Mouse (Mus musculus) heart, embryonic 13.5 days (tissue): Measurements from ENCODE around the gene March7. TPM values are rescaled to one million over a fixed set of nuclear protein-coding genes. Genes with fewer than 3 reads are reported as not detected.

ENCODE experiments used
- ATAC-seq: fragments of 200-750 bp; cut with Nextera tagmentation; 2 replicates; pipeline ENCODE4 v1.8.0; 2017; ENCODE audit warnings: moderate TSS enrichment; ENCODE audit not compliant: insufficient number of reproducible peaks, low FRiP score, low TSS enrichment; ENCODE audit errors: extremely low read depth
- H3K27ac ChIP-seq: fragments of 300-500 bp; sonication (generic); replicated peaks from 2 replicates; pipeline ENCODE4 v1.5.1; 2015; ENCODE audit warnings: moderate library complexity, mild to moderate bottlenecking, inconsistent platforms
- H3K27me3 ChIP-seq: fragments of 300-500 bp; sonication (generic); replicated peaks from 2 replicates; pipeline ENCODE4 v1.6.1; 2015; ENCODE audit warnings: mild to moderate bottlenecking, inconsistent platforms
- H3K36me3 ChIP-seq: fragments of 300-500 bp; sonication (generic); 2 replicates; pipeline ENCODE4 v1.6.1; 2015; ENCODE audit warnings: mild to moderate bottlenecking, inconsistent platforms
- H3K4me1 ChIP-seq: fragments of 300-500 bp; sonication (generic); 2 replicates; pipeline ENCODE4 v1.6.1; 2015; ENCODE audit warnings: inconsistent platforms
- H3K4me2 ChIP-seq: fragments of 300-500 bp; sonication (generic); 2 replicates; pipeline ENCODE4 v1.6.1; 2015; ENCODE audit warnings: inconsistent platforms, mild to moderate bottlenecking, moderate library complexity
- H3K4me3 ChIP-seq: fragments of 300-500 bp; sonication (generic); 2 replicates; pipeline ENCODE4 v1.5.1; 2015; ENCODE audit warnings: moderate library complexity, mild to moderate bottlenecking, inconsistent platforms
- H3K9ac ChIP-seq: fragments of 300-500 bp; sonication (generic); 2 replicates; pipeline ENCODE4 v1.6.1; 2015; ENCODE audit warnings: inconsistent platforms, mild to moderate bottlenecking, moderate library complexity
- H3K9me3 ChIP-seq: fragments of 300-500 bp; sonication (generic); 2 replicates; pipeline ENCODE4 v1.6.1; 2016; ENCODE audit warnings: inconsistent platforms
- WGBS: fragments of 180-500 bp; shearing (Covaris S2); methylation state at CpG from one replicate; pipeline ENCODE4 v1.1.7; 2015; ENCODE audit warnings: mixed read lengths; 5-methylcytosine and 5-hydroxymethylcytosine counted together
- polyA plus RNA-seq: library from polyadenylated mRNA; unstranded; fragments of >200 nt; fragmentation: Nextera tagmentation; extraction: Ambion mirVana; gene quantifications from 2 replicates; pipeline ENCODE4 v1.2.1, GENCODE M21; 2015

March7 gene
- polyA plus RNA-seq, 1 experiment from 2014 or later: 49.3 TPM

GRCm38 (mm10) chr2:60181696-60182095 is 28.0 kb upstream of the March7 start:
- no peak for ATAC-seq
- Histone ChIP-seq H3K9me3 (no peaks in the 10 kb centered on the region), H3K36me3 (no peaks in the 10 kb centered on the region), H3K4me2 (no peak overlapping the region), H3K27me3 (no peaks in the 10 kb centered on the region), H3K4me3 (no peak overlapping the region), H3K27ac (no peak overlapping the region), H3K9ac (no peak overlapping the region), H3K4me1 (no peaks in the 10 kb centered on the region)
- WGBS: 46% methylated on average over 2 of the region's 2 CpGs

GRCm38 (mm10) chr2:60196841-60197240 is 12.8 kb upstream of the March7 start:
- WGBS: 59% methylated on average over 1 of the region's 1 CpGs
- Histone ChIP-seq H3K4me3 (no peak overlapping the region), H3K9me3 (no peaks in the 10 kb centered on the region), H3K9ac (no peak overlapping the region), H3K4me1 (no peaks in the 10 kb centered on the region), H3K27me3 (no peaks in the 10 kb centered on the region), H3K4me2 (no peak overlapping the region), H3K27ac (no peak overlapping the region), H3K36me3 (no peaks in the 10 kb centered on the region)
- ATAC-seq: no peak

- WGBS: 91% methylated on average over 5 of the region's 5 CpGs
- no peak overlapping the region for H3K4me3 ChIP-seq
- no peaks in the 10 kb centered on the region; the same call in 1 of the 2 replicates for H3K4me1 ChIP-seq
Measured at GRCm38 (mm10) chr2:60200051-60200562, 9.6 kb upstream of the March7 start.

GRCm38 (mm10) chr2:60200667-60201066 is 9.0 kb upstream of the March7 start:
- H3K27ac ChIP-seq: no peak overlapping the region
- H3K9me3 ChIP-seq: no peaks in the 10 kb centered on the region
- no peaks in the 10 kb centered on the region for H3K27me3 ChIP-seq
- peaks cover 11% of the 10 kb centered on the region for H3K36me3 ChIP-seq
- ATAC-seq: no peak
- no peak overlapping the region for H3K4me2 ChIP-seq
- H3K4me3 ChIP-seq: no peak overlapping the region
- no peak overlapping the region for H3K9ac ChIP-seq
- WGBS: 65% methylated on average over 8 of the region's 8 CpGs
- no peaks in the 10 kb centered on the region; the same call in 1 of the 2 replicates for H3K4me1 ChIP-seq

More at GRCm38 (mm10) chr2:60200051-60200562, 9.6 kb upstream of the March7 start:
- Histone ChIP-seq H3K4me2 (no peak overlapping the region), H3K9me3 (no peaks in the 10 kb centered on the region), H3K36me3 (peaks cover 5% of the 10 kb centered on the region), H3K27ac (no peak overlapping the region), H3K27me3 (no peaks in the 10 kb centered on the region), H3K9ac (no peak overlapping the region)
- no peak for ATAC-seq

GRCm38 (mm10) chr2:60202900-60203530 is 6.7 kb upstream of the March7 start:
- no peak overlapping the region for H3K9ac ChIP-seq
- WGBS: 80% methylated on average over 8 of the region's 8 CpGs
- no peaks in the 10 kb centered on the region for H3K27me3 ChIP-seq
- peaks cover 18% of the 10 kb centered on the region for H3K36me3 ChIP-seq
- H3K9me3 ChIP-seq: no peaks in the 10 kb centered on the region
- no peak overlapping the region for H3K4me2 ChIP-seq
- peaks cover 5% of the 10 kb centered on the region for H3K4me1 ChIP-seq
- no peak for ATAC-seq
- H3K27ac ChIP-seq: no peak overlapping the region
- no peak overlapping the region for H3K4me3 ChIP-seq

- 91% methylated on average over 4 of the region's 4 CpGs for WGBS
- no peaks in the 10 kb centered on the region for H3K9me3 ChIP-seq
- H3K4me2 ChIP-seq: no peak overlapping the region
- no peak overlapping the region for H3K9ac ChIP-seq
- no peak overlapping the region for H3K4me3 ChIP-seq
- no peaks in the 10 kb centered on the region for H3K27me3 ChIP-seq
- peaks cover 9% of the 10 kb centered on the region for H3K4me1 ChIP-seq
- no peak for ATAC-seq
- H3K27ac ChIP-seq: no peak overlapping the region
- H3K36me3 ChIP-seq: peaks cover 18% of the 10 kb centered on the region
Measured at GRCm38 (mm10) chr2:60203733-60204132, 6.0 kb upstream of the March7 start.

- WGBS: 83% methylated on average over 6 of the region's 6 CpGs
- no peak overlapping the region for H3K4me2 ChIP-seq
- H3K4me3 ChIP-seq: no peak overlapping the region
- peaks cover 9% of the 10 kb centered on the region for H3K4me1 ChIP-seq
- H3K9ac ChIP-seq: no peak overlapping the region
- H3K36me3 ChIP-seq: peaks cover 18% of the 10 kb centered on the region
- no peak overlapping the region for H3K27ac ChIP-seq
- H3K27me3 ChIP-seq: no peaks in the 10 kb centered on the region
- ATAC-seq: no peak
- no peaks in the 10 kb centered on the region for H3K9me3 ChIP-seq
Measured at GRCm38 (mm10) chr2:60204162-60204561, 5.5 kb upstream of the March7 start.

- no peaks in the 10 kb centered on the region for H3K27me3 ChIP-seq
- 84% methylated on average over 6 of the region's 6 CpGs for WGBS
- H3K4me1 ChIP-seq: peaks cover 10% of the 10 kb centered on the region
- ATAC-seq: no peak
- H3K4me2 ChIP-seq: no peak overlapping the region
- peaks cover 18% of the 10 kb centered on the region for H3K36me3 ChIP-seq
- H3K9ac ChIP-seq: no peak overlapping the region
- no peak overlapping the region for H3K27ac ChIP-seq
- H3K9me3 ChIP-seq: no peaks in the 10 kb centered on the region
- H3K4me3 ChIP-seq: no peak overlapping the region
Measured at GRCm38 (mm10) chr2:60205795-60206194, 3.9 kb upstream of the March7 start.

- Histone ChIP-seq H3K9me3 (no peaks in the 10 kb centered on the region), H3K4me2 (peak overlapping the region; percentile 94), H3K27me3 (no peaks in the 10 kb centered on the region), H3K4me3 (peak overlapping the region; percentile 95), H3K36me3 (peaks cover 39% of the 10 kb centered on the region), H3K27ac (peak overlapping the region; percentile 91), H3K4me1 (peaks cover 41% of the 10 kb centered on the region), H3K9ac (peak overlapping the region; percentile 99)
- WGBS: 2% methylated on average over 24 of the region's 35 CpGs
- ATAC-seq: no peak
Measured at GRCm38 (mm10) chr2:60209122-60209611, 520 bp upstream of the March7 start.

GRCm38 (mm10) chr2:60210821-60211220 is 1.1 kb downstream of the March7 start:
- WGBS: 11% methylated on average over 5 of the region's 5 CpGs
- H3K27ac ChIP-seq: peak overlapping the region; percentile 91
- H3K4me1 ChIP-seq: peaks cover 53% of the 10 kb centered on the region
- H3K36me3 ChIP-seq: peaks cover 36% of the 10 kb centered on the region
- no peaks in the 10 kb centered on the region for H3K27me3 ChIP-seq
- H3K9ac ChIP-seq: peak overlapping the region; percentile 99
- H3K4me2 ChIP-seq: peak overlapping the region; percentile 94
- H3K4me3 ChIP-seq: peak overlapping the region; percentile 95
- no peak for ATAC-seq
- no peaks in the 10 kb centered on the region for H3K9me3 ChIP-seq

- H3K36me3 ChIP-seq: peaks cover 34% of the 10 kb centered on the region
- H3K27ac ChIP-seq: no peak overlapping the region
- no peaks in the 10 kb centered on the region for H3K27me3 ChIP-seq
- H3K9ac ChIP-seq: no peak overlapping the region
- H3K9me3 ChIP-seq: no peaks in the 10 kb centered on the region
- peaks cover 70% of the 10 kb centered on the region for H3K4me1 ChIP-seq
- H3K4me2 ChIP-seq: peak overlapping the region; percentile 26; the same call in 1 of the 2 replicates
- no peak for ATAC-seq
- H3K4me3 ChIP-seq: no peak overlapping the region
Measured at GRCm38 (mm10) chr2:60212488-60212887, 2.8 kb downstream of the March7 start.

- Histone ChIP-seq H3K4me3 (no peak overlapping the region), H3K27me3 (no peaks in the 10 kb centered on the region), H3K36me3 (peaks cover 38% of the 10 kb centered on the region), H3K27ac (no peak overlapping the region), H3K4me1 (peaks cover 74% of the 10 kb centered on the region), H3K4me2 (no peak overlapping the region), H3K9ac (no peak overlapping the region), H3K9me3 (no peaks in the 10 kb centered on the region)
- ATAC-seq: no peak
- WGBS: 85% methylated on average over 2 of the region's 2 CpGs
Measured at GRCm38 (mm10) chr2:60214683-60215082, 5.0 kb downstream of the March7 start.
